Mouse (Mus musculus): ENCODE results near the gene Tle3.

DNA sequence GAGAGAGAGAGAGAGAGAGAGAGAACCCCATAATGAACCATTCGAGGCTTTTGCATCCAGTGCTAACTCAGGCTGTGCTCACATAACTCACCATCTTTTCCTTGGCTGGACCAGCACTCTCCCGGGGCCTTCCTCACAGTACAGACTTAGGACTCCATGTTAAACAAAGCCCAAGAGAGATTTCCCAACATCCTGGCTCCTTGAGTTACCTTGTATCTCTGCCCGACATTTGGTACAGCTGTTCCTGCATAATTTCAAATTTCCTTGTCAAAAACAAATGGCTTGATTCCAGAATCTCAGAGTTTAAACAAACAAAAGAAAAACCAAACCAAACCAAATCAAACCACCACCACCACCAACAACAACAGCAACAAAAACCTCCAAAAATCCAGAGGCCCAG lies 55.7 kb downstream of the Tle3 start:
- no peak for TF ChIP-seq USF1 (IDR thresholded peaks at IDR 0.05; ENCODE audit: low read depth)
- TF ChIP-seq MAX (IDR thresholded peaks at IDR 0.05), result no peak
- no peak for TF ChIP-seq CEBPB (IDR thresholded peaks at IDR 0.05; ENCODE audit: low read depth)
- TF ChIP-seq CTCF (IDR thresholded peaks at IDR 0.05; ENCODE audit: control insufficient read depth, insufficient read depth, insufficient read length), result no peak
- no peak for TF ChIP-seq MYOD1 (IDR thresholded peaks at IDR 0.05; ENCODE audit: control insufficient read depth, insufficient read length, low read depth)
